Mouse (Mus musculus) adrenal gland, adult 8-10 months (tissue): ENCODE measurements around the gene Gga1. TPM values are rescaled to one million over a fixed set of nuclear protein-coding genes. Genes with fewer than 3 reads are reported as not detected.

ENCODE experiments used
- DNase-seq: peaks from one replicate; pipeline ENCODE4 v3.0.0; 2022
- microRNA-seq, 2 experiments: library from miRNA; unstranded; fragments of <30 nt; microRNA quantifications; one replicate each; pipeline ENCODE4 v1.2.0; 2022
- total RNA-seq, 4 experiments: library from RNA; stranded (reverse); gene quantifications; 2 replicates each; pipeline ENCODE4 v1.2.4; 2022

Gene Gga1
- total RNA-seq, 4 experiments from 2014 or later, result 57.9 to 79.2 (median 66.5) TPM

DNA sequence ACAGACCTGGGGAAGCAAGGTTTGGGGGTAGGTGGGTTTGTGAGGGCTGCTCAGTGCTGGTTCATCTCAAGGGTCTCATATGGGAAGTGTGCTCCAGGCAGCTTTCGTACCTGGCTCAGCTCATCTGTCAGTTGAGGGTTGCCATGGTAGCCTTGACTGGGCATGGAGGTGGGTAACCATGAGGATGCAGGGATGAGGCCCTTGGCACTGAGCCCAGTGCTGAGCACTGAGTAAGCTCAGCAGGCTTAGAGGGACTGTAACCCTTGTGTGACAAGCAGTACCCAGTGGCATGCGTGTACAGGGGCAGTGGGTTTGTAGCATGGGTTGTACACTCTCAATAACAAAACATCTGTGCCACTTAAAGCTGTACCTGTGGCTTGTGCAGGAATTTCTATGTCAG, 61.0 kb downstream of the Gga1 start:
- no peak for DNase-seq

DNA sequence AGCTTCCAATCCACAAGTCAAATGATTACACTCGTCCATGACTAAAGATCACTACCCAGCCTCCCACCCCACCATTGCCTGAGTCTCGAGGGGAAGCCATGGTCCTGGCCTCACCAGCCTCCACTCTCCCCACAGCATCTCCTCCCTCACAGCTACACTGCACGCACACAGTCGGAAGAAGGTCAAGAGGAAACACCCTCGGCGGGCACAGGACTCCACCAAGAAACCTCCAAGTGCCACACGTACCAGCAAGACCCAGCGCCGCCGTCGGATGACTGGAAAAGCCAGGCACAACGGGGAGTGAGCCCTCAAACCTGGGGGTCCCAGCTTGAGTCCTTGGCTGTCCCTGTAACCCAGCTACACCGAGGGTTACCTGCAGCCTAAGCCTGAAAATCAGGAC, 63.3 kb downstream of the Gga1 start:
- DNase-seq, result no peak

DNA sequence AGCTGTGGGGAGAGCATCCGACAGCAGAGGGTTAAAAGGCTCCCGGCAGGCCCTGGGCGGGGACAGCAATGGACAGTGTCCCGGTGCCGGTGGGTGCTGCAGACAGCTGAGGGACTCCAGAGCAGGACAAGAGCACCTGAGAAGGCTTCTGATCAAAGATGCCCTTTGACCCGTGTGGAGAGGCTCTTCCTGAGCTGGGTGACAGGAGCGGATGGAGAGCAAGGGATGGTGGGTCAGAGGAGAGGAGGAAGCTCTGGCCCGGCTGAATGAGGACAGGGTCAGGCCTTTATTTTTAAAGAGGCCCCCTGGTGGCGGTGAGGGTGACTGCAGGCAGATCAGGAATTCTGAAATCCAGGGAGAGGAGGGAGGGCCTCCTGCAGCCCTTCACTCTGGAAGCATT, 65.7 kb downstream of the Gga1 start:
- peak; percentile 77 for DNase-seq

Small RNAs within 50 kb of the gene (microRNA-seq; reads per million reads assigned to microRNA genes)
- gene Mir6955, result 0.53 to 0.84 reads per million in 2 experiments

Other genes starting within 250 kb of the Gga1 start
- 1 to 10 TPM; 4.1 to 7.4 (median 5.5) TPM for gene Elfn2, start 158.4 kb upstream of the Gga1 start, total RNA-seq
- 10 to 100 TPM; 12.3 to 25.8 (median 20.7) TPM for gene Mfng, start 103.7 kb upstream of the Gga1 start, total RNA-seq
- gene Card10, start 74.1 kb upstream of the Gga1 start, total RNA-seq, result 10 to 100 TPM in 1 of 4 experiments, 1 to 10 TPM in 3; 6.6 to 10.0 (median 8.1) TPM
- 10 to 100 TPM; 41.2 to 85.0 (median 65.8) TPM for gene Cdc42ep1, start 34.6 kb upstream of the Gga1 start, total RNA-seq
- not detected for gene Lgals2, start 21.7 kb upstream of the Gga1 start, total RNA-seq
- gene Gm49510, start 22.5 kb downstream of the Gga1 start, total RNA-seq, result under 1 TPM in 1 of 4 experiments, not detected in 3; 0.45 TPM
- 10 to 100 TPM in 2 of 4 experiments, 1 to 10 TPM in 2; 8.5 to 23.0 (median 15.2) TPM for gene Sh3bp1, start 22.6 kb downstream of the Gga1 start, total RNA-seq
- gene Pdxp, start 36.7 kb downstream of the Gga1 start, total RNA-seq, result 1 to 10 TPM; 4.6 to 8.6 (median 5.9) TPM
- gene Lgals1, start 49.5 kb downstream of the Gga1 start, total RNA-seq, result 100 to 1,000 TPM; 294 to 595 (median 433) TPM
- gene Nol12, start 57.7 kb downstream of the Gga1 start, total RNA-seq, result 10 to 100 TPM; 51.2 to 58.9 (median 52.1) TPM
- 100 to 1,000 TPM; 121 to 175 (median 150) TPM for gene Triobp, start 70.5 kb downstream of the Gga1 start, total RNA-seq
- gene H1f0, start 151.3 kb downstream of the Gga1 start, total RNA-seq, result 100 to 1,000 TPM; 122 to 250 (median 176) TPM
- gene Galr3, start 164.7 kb downstream of the Gga1 start, total RNA-seq, result under 1 TPM in 3 of 4 experiments, not detected in 1; 0.28 to 0.31 (median 0.30) TPM
- 10 to 100 TPM; 24.6 to 34.9 (median 28.2) TPM for gene Ankrd54, start 185.7 kb downstream of the Gga1 start, total RNA-seq
- 100 to 1,000 TPM; 136 to 157 (median 140) TPM for gene Eif3l, start 198.0 kb downstream of the Gga1 start, total RNA-seq
- gene Micall1, start 231.7 kb downstream of the Gga1 start, total RNA-seq, result 10 to 100 TPM; 40.6 to 88.2 (median 55.8) TPM